Mouse (Mus musculus) retina, postnatal 7 days (tissue): ENCODE results near the gene Tmem214.

Experiments used
- DNase-seq: peaks from one replicate; pipeline ENCODE4 v3.0.0-alpha.2; 2012; ENCODE audit warnings: low read depth, low spot score

Gene Tmem214

GRCm38 (mm10) chr5:30867712-30868111 is at the start of gene Tmem214:
Gene Tmem214, plus strand, starts transcription at chr5:30868012.
- no peak for DNase-seq

GRCm38 (mm10) chr5:30818758-30819309 is 49.0 kb upstream of the Tmem214 start:
- DNase-seq: no peak

DNA sequence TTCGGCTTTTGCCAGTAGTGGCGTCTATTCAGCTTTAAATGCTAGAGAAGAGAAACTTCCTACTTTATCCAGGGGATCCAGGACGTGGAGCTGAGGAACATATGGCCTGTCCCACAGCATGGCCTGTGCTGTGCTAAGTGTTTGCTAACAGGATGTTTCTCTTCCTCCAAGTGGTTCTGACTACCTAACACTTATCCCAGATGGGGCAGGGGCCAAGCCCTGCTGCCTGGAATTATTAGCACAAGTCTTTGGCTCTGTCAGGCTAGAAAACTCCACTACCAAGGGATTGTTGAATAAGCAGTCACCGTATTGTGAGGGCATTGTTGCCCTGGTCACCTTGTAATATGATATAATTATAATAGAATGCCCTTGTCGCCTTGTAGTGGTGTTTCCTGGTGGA is 45.1 kb upstream of the Tmem214 start:
- no peak for DNase-seq

DNA sequence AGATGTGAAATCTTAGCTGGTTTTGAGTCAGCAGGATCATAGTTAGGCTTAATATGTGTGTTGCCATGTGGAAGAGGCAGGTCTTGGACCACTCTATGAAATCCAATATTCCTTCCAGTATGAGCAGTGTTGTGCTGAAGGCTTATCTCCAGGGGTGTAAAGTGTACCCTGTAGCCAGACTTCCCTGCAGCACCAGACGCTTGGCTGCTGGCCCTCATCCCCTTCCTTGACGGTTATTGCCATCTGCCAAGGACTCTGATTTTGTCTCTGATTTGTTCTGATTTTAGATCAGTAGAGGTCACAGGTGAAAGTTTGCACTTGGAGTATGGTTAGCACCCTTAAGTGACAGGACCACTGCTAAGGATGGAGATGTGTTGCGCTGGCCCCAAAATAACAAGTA is 44.7 kb upstream of the Tmem214 start:
- DNase-seq: no peak

GRCm38 (mm10) chr5:30824124-30824988 is 43.5 kb upstream of the Tmem214 start:
- DNase-seq: no peak

DNA sequence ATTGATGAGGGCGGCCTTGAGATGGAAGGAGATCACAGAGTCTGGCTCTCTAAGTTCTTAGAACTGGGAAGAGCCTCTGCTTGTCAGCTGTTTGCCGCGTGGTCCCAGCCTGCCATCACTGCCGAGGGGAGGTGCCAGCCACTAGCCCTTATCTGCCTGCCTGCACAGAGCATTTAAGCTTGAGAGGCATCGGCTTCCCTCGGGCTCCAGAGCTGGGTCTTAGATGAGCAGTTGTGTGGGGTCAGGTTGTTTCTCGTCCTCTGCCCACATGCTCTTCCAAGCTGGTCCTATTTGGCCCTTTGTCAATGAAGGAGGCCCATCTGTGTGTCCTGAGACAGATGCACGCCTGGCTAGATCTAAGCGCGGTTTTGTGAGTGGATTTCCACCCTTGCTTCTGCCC is 42.6 kb upstream of the Tmem214 start:
- DNase-seq: no peak

- DNase-seq: no peak
Measured at GRCm38 (mm10) chr5:30825821-30826220, 42.0 kb upstream of the Tmem214 start.

DNA sequence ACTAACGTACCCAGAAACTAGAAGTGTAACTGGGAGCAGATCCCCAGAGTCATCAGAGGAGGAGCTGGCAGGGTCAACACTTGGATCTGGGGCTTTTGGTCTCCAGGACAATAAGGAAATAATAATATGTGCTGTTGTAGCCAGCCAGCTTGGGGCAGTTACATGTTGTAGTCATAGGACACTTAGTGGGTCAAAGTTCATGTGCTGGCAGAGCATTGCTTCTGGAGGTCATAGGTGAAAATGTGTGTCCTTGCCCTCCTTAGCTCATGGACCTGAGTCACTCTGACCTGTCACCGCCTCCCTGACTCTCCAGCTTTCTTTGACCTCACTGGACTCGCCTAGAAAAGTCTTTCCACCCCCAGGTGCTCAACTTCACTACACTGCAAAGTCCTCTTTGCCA is 34.4 kb upstream of the Tmem214 start:
- no peak for DNase-seq

DNA sequence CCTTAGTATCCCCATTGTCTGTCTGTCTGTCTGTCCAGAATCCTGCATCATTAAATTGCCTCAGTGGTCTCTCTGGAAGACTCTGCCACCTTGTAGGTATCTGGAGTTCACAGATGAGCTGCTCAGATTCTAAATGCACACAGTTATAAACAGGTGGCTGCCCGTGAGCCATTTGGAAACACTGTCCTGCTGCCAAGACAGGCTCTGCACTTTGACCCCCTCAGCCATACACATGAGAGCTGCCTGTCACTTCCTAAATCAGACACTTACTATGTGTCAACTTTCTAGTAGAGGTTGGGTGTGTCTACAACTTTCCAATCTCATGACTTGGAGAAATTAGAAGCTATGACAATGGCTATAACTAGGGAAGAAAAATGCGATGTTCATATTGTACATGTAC is 28.1 kb upstream of the Tmem214 start:
- DNase-seq: no peak

GRCm38 (mm10) chr5:30841896-30842295 is 25.9 kb upstream of the Tmem214 start:
- DNase-seq: no peak

- no peak for DNase-seq
Measured at GRCm38 (mm10) chr5:30849891-30850555, 17.8 kb upstream of the Tmem214 start.

DNA sequence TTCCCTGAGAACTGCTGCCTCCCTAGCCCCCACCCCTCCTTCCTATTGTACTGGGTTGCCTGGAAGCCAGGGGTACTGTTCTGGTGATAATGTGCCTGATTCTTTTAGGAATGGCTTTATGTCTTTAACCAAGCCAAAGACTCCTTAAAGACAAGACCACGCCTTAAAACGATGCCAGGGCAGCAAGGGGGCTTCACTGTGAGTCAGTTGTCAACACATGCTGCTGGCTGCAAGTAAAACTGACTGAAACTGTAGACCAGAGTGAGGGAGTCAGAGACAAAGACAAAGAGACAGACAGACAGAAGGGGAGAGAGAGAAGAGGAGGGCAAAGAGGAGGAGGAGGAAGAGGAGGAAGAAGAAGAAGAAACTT is 17.3 kb upstream of the Tmem214 start:
- DNase-seq: no peak

DNA sequence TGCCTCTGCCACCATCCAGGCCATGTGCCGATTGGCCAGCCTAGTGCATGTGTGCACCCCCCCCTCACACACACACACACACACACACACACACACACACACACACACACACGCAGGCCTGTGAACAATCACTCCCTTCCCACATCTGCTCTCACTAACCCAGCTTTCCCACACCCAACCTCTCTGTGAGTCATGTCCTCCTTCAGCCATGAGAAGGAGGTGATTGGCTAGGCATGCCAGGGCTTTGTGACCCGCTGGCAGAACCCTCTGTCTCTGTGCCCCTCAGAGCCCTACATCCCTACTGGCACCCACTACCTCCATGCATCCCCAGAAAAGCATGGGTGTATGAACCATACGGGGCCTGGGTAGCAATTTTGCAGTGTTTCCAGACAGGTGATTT is 14.3 kb upstream of the Tmem214 start:
- DNase-seq: no peak

DNA sequence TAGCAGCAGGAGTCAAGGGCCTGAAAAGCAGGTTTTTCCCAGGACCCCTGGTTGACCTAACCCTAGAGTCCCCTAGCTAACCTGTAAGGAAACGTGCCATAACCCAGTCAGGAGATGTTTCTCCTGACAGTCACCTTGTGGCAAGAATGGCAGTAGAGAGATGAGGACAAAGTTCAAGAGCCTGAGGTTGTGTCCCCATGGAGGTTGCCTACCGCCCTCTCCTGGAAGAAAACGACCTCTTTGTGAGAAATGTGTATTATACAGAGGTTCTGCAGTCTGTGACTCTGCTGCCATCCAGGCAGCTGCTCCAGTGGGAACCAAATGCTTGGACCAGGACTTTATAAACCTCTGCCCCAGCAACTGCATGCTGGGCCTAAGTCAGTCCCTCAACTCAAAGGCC is 12.1 kb upstream of the Tmem214 start:
- DNase-seq: no peak

DNA sequence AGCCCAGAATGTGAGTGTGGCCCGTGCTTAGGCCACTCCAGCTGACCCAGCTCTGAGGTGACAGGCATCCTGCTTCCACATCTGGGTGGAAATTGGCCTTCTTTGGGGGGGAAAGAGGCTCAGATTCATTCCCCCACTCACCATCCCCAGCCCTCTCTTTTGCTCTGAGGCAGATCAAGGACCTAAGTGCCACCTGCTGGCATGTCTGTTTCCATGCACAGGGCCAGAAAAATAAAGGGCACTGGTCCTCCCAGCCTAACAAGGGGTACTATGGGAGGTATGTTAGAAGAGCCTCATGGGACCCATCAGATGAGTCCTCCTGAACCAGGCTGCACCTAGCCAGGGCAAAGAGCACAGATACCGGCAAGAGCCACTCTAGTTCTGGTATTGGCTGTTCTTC is 11.7 kb upstream of the Tmem214 start:
- DNase-seq: no peak

GRCm38 (mm10) chr5:30863852-30864251 is 4.0 kb upstream of the Tmem214 start:
- no peak for DNase-seq

- no peak for DNase-seq
Measured at GRCm38 (mm10) chr5:30864322-30864721, 3.5 kb upstream of the Tmem214 start.

DNA sequence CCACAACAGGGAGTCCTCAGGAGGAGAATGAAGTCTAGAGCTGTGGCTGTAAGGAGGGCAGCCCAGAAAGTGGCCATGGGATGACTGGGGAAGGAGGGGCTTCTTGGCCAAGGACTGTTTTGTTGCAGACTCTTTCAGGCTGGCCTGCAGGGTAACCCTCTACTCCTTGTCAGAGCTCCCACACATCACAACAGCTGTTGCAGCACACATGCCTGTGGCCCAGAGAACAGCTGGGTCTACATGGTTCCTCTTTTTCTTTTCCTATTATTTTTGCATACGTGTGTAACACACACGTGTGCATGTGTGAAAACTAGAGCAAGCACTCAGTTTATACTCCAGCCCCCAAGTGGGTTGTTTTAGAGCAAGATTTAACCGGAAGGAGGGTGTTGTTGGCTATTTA is 941 bp upstream of the Tmem214 start:
- no peak for DNase-seq

GRCm38 (mm10) chr5:30868981-30869380 is 1.2 kb downstream of the Tmem214 start:
- no peak for DNase-seq

- DNase-seq: peak; percentile 69
Measured at GRCm38 (mm10) chr5:30869405-30870130, 1.8 kb downstream of the Tmem214 start.

- DNase-seq: no peak
Measured at GRCm38 (mm10) chr5:30870131-30870406, 2.3 kb downstream of the Tmem214 start.

DNA sequence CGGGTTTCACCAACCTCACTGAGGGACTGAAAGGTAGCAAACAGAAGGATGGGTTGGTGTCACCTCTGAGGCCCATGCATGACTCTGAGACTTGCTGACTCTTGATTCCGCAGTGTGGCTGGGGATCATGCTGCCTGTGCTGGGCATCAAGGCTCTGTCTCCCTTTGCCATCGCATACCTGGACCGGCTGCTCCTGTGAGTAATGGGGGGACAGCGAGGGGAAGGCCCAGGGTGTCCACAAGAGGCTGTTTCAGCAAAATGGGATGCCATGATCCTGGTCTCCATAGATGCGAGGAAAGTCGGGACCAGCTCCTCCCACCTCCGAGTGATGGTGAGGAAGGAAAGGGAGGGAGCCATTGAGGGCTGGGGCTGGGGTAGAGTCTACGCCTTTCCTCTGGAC is 4.8 kb downstream of the Tmem214 start:
- no peak for DNase-seq

GRCm38 (mm10) chr5:30874365-30874764 is 6.6 kb downstream of the Tmem214 start:
- no peak for DNase-seq
